Mouse (Mus musculus): ENCODE results near the gene Creb5.

- TF ChIP-seq CTCF (IDR thresholded peaks at IDR 0.05; ENCODE audit: borderline replicate concordance, insufficient read depth, low read length) (peak; percentile 30; the same call in 1 of the 2 replicates), POLR2A (IDR thresholded peaks at IDR 0.05; ENCODE audit: low read depth, low read length) (no peak)
Observed at GRCm38 (mm10) chr6:53290215-53290990, 3.3 kb downstream of the Creb5 start.
